Mouse (Mus musculus) adipocyte (in vitro differentiated cells): ENCODE measurements around the gene Cenpf.
"Not testable (repeated sequence)": the region's sequence is repeated elsewhere in the genome, so short reads cannot be mapped to it uniquely, and the experiment has no call there.

ENCODE experiments used
- DNase-seq: peaks from one replicate; pipeline ENCODE4 v3.0.0-alpha.2; 2016; ENCODE audit warnings: low spot score

Cenpf gene

GRCm38 (mm10) chr1:189694391-189694790, 6.5 kb upstream of the Cenpf start:
- no peak for DNase-seq

GRCm38 (mm10) chr1:189692442-189692841, 4.6 kb upstream of the Cenpf start:
- not testable (repeated sequence) for DNase-seq

- no peak for DNase-seq
Measured at GRCm38 (mm10) chr1:189689050-189689833, 1.4 kb upstream of the Cenpf start.

GRCm38 (mm10) chr1:189688388-189688750, 483 bp upstream of the Cenpf start:
- no peak for DNase-seq

GRCm38 (mm10) chr1:189686025-189686424, 1.9 kb downstream of the Cenpf start:
- no peak for DNase-seq

GRCm38 (mm10) chr1:189684786-189685415, 3.0 kb downstream of the Cenpf start:
- no peak for DNase-seq

GRCm38 (mm10) chr1:189679555-189679954, 8.3 kb downstream of the Cenpf start:
- DNase-seq: no peak

- DNase-seq: no peak
Measured at GRCm38 (mm10) chr1:189675953-189676352, 11.9 kb downstream of the Cenpf start.

- peak; percentile 58 for DNase-seq
Measured at GRCm38 (mm10) chr1:189675421-189675820, 12.5 kb downstream of the Cenpf start.

GRCm38 (mm10) chr1:189665966-189666365, 21.9 kb downstream of the Cenpf start:
- no peak for DNase-seq

- DNase-seq: no peak
Measured at GRCm38 (mm10) chr1:189664873-189665144, 23.1 kb downstream of the Cenpf start.

GRCm38 (mm10) chr1:189664061-189664872, 23.6 kb downstream of the Cenpf start:
- no peak for DNase-seq

- no peak for DNase-seq
Measured at GRCm38 (mm10) chr1:189663437-189663836, 24.4 kb downstream of the Cenpf start.

- DNase-seq: peak; percentile 63
Measured at GRCm38 (mm10) chr1:189661856-189662255, 26.0 kb downstream of the Cenpf start.

GRCm38 (mm10) chr1:189657406-189657805, 30.5 kb downstream of the Cenpf start:
- DNase-seq: no peak

GRCm38 (mm10) chr1:189653746-189654145, 34.1 kb downstream of the Cenpf start:
- DNase-seq: no peak

GRCm38 (mm10) chr1:189646597-189646996, 41.3 kb downstream of the Cenpf start:
- no peak for DNase-seq

- DNase-seq: no peak
Measured at GRCm38 (mm10) chr1:189645371-189645770, 42.5 kb downstream of the Cenpf start.

GRCm38 (mm10) chr1:189644700-189645345, 43.1 kb downstream of the Cenpf start:
- DNase-seq: no peak

GRCm38 (mm10) chr1:189639581-189639980, 48.3 kb downstream of the Cenpf start:
- DNase-seq: no peak

- DNase-seq: no peak
Measured at GRCm38 (mm10) chr1:189633791-189634190, 54.1 kb downstream of the Cenpf start.

- no peak for DNase-seq
Measured at GRCm38 (mm10) chr1:189631906-189632675, 55.8 kb downstream of the Cenpf start.
